Mouse (Mus musculus) lung, postnatal 0 days (tissue): Measurements from ENCODE around the gene Sun2. TPM values are rescaled to one million over a fixed set of nuclear protein-coding genes. Genes with fewer than 3 reads are reported as not detected.

Experiments used
- ATAC-seq: fragments of 200-750 bp; cut with Nextera tagmentation; 2 replicates; pipeline ENCODE4 v1.8.0; 2017; ENCODE audit warnings: moderate library complexity
- DNase-seq: peaks from one replicate; pipeline ENCODE4 v3.0.0-alpha.2; 2016; ENCODE audit warnings: low spot score
- H3K27ac ChIP-seq: fragments of 300-500 bp; sonication (generic); 2 replicates; pipeline ENCODE4 v1.5.1; 2014; ENCODE audit warnings: antibody characterized with exemption, mild to moderate bottlenecking, low read length, mixed read lengths
- H3K27me3 ChIP-seq: fragments of 300-500 bp; sonication (generic); replicated peaks from 2 replicates; pipeline ENCODE4 v1.6.1; 2014; ENCODE audit warnings: low read length, mixed read lengths; ENCODE audit not compliant: insufficient read depth
- H3K36me3 ChIP-seq: fragments of 300-500 bp; sonication (generic); 2 replicates; pipeline ENCODE4 v1.6.1; 2014; ENCODE audit warnings: low read length, mixed read lengths; ENCODE audit not compliant: insufficient read depth
- H3K4me1 ChIP-seq: fragments of 300-500 bp; sonication (generic); 2 replicates; pipeline ENCODE4 v1.6.1; 2014; ENCODE audit warnings: antibody characterized with exemption, low read depth, low read length, mixed read lengths; ENCODE audit not compliant: insufficient read depth
- H3K4me2 ChIP-seq: fragments of 300-500 bp; sonication (generic); replicated peaks from 2 replicates; pipeline ENCODE4 v1.6.1; 2014; ENCODE audit warnings: low read depth, mild to moderate bottlenecking, low read length, moderate library complexity, mixed read lengths
- H3K4me3 ChIP-seq: fragments of 300-500 bp; sonication (generic); 2 replicates; pipeline ENCODE4 v1.5.1; 2014; ENCODE audit warnings: low read depth, low read length
- H3K9ac ChIP-seq: fragments of 300-500 bp; sonication (generic); replicated peaks from 2 replicates; pipeline ENCODE4 v1.6.1; 2014; ENCODE audit warnings: low read depth, mild to moderate bottlenecking
- H3K9me3 ChIP-seq: fragments of 300-500 bp; sonication (generic); 2 replicates; pipeline ENCODE4 v1.6.1; 2016; ENCODE audit warnings: low read length, mixed read lengths
- CTCF ChIP-seq: IDR thresholded peaks from 2 replicates; pipeline ENCODE4 v1.5.1; 2016; ENCODE audit warnings: antibody characterized with exemption, mild to moderate bottlenecking
- EP300 ChIP-seq: IDR thresholded peaks from 2 replicates; pipeline ENCODE4 v1.6.1; 2016; ENCODE audit warnings: antibody characterized with exemption, mild to moderate bottlenecking, control low read depth
- WGBS: fragments of 180-500 bp; shearing (Covaris S2); extraction: QIAGEN DNeasy Blood & Tissue Kit; methylation state at CpG from one replicate; pipeline ENCODE4 v1.1.7; 2014; 5-methylcytosine and 5-hydroxymethylcytosine counted together
- polyA plus RNA-seq: library from polyadenylated mRNA; unstranded; fragments of >200 nt; fragmentation: Nextera tagmentation; extraction: Ambion mirVana; gene quantifications from 2 replicates; pipeline ENCODE4 v1.2.1, GENCODE M21; 2015

Sun2 gene
- polyA plus RNA-seq, 1 experiment from 2014 or later: 4.5 TPM

DNA sequence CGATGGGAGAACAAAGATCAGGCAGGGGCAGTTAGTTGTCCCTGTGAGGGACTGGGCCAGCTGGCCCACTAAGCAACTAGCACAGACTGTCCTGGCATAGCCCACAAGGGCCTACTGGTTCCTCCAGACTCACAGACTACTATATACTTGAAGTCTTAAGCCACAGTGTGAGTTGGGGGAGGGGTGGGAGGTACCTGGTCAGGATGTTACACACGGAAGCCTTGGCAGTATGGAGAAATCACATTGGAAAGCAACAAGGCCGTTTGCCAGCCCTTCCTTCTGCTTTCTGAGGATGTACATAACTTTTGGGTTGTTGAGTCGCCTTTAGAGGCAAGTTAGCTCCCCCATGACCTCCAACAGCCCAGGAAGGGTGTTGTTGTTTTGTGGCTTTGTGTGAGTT is 8.7 kb downstream of the Sun2 start:
- H3K4me2 ChIP-seq: no peak overlapping the region
- ATAC-seq (no peak), DNase-seq (no peak)
- TF ChIP-seq EP300: no peak
- TF ChIP-seq CTCF: no peak
- H3K36me3 ChIP-seq: peaks cover 39% of the 10 kb centered on the region
- H3K4me1 ChIP-seq: no peaks in the 10 kb centered on the region
- no peaks in the 10 kb centered on the region for H3K9me3 ChIP-seq
- no peaks in the 10 kb centered on the region for H3K27me3 ChIP-seq
- H3K27ac ChIP-seq: no peak overlapping the region
- no peak overlapping the region for H3K9ac ChIP-seq
- H3K4me3 ChIP-seq: no peak overlapping the region
- 70% methylated on average over 4 of the region's 4 CpGs for WGBS

DNA sequence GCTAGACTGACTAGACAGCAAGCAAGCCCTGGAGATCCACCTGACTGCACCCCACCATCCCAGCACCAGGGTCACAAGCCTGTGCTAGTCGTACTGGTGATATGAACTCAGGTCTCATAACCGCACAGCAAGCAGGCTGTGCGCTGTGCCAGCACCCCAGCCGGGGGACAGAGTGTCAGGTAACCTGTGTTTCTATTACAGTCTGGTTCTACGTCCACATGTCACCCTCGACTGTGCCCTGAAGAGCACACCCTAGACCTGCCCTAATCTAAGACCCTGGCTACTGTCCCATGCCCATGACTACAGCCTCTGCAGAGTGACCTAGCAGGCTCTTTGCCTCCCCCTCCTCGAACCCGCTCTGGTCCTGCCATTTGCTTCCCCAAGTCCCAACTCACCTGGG is 9.1 kb downstream of the Sun2 start:
- WGBS: 95% methylated on average over 8 of the region's 8 CpGs
- H3K4me1 ChIP-seq: no peaks in the 10 kb centered on the region
- H3K4me2 ChIP-seq: no peak overlapping the region
- H3K9me3 ChIP-seq: no peaks in the 10 kb centered on the region
- ATAC-seq: no peak
- no peak overlapping the region for H3K27ac ChIP-seq
- DNase-seq: no peak
- H3K36me3 ChIP-seq: peaks cover 39% of the 10 kb centered on the region
- no peak for TF ChIP-seq EP300
- TF ChIP-seq CTCF: no peak
- H3K9ac ChIP-seq: no peak overlapping the region
- H3K27me3 ChIP-seq: no peaks in the 10 kb centered on the region
- no peak overlapping the region for H3K4me3 ChIP-seq

DNA sequence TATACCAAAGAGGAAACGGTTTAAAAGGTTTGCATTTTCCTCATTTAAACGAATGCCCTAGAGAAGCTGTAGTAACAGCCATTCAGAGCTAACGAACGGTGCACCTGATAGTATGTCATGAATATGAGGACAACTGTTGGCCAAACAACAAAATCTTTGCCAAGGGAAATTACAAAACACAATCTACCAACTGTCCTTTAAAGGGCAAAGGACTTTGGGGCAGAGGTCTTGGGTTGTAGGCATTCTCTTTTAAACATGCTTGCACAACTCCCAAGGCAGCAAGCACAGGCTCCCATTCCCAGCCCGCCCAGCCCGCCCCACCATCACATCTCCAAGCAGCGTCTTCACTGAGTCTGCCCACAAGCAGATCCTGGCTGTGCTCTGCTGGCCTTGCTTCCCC is 10.8 kb downstream of the Sun2 start:
- no peak for TF ChIP-seq CTCF
- no peak for TF ChIP-seq EP300

DNA sequence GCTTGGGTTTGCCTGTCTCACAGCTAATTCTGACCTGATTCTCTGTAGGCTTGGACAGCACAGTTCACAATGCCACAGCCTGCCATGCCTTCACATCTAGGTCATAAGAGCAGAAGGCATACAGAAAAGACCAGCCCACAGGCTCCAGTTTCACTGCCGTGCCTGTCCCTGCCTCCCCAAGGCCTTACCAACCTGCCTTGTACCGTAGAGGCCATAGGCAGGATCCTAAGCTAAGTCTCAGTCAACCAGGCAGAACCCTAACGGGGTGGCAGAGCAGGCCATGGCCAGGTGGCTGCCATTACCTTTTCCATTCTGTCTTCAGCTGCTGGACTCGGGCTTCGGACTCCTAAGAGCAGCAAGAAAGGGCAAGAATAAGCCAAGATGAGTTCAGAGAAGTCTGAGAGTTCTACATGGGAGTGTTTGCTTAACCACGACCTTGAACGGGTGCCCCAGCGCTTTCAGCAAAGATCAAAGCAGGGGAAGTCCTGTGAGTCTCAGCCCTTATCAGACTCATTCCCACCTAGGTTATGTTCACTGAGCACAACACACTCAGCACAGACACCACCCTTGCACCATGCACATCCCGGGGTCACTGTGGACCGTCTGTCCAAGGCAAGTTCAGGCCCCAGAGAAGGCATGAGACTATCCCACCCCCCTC is 13.5 kb downstream of the Sun2 start:
- TF ChIP-seq CTCF (no peak), EP300 (no peak)
- DNase-seq (no peak), ATAC-seq (no peak)

More for the DNA sequence above, 10.8 kb downstream of the Sun2 start:
- peaks cover 48% of the 10 kb centered on the region for H3K36me3 ChIP-seq
- no peaks in the 10 kb centered on the region for H3K9me3 ChIP-seq
- 86% methylated on average over 7 of the region's 7 CpGs for WGBS
- H3K4me3 ChIP-seq: no peak overlapping the region
- H3K27me3 ChIP-seq: no peaks in the 10 kb centered on the region
- no peak overlapping the region for H3K4me2 ChIP-seq
- no peaks in the 10 kb centered on the region for H3K4me1 ChIP-seq
- no peak overlapping the region for H3K27ac ChIP-seq
- DNase-seq (no peak), ATAC-seq (no peak)
- H3K9ac ChIP-seq: no peak overlapping the region

DNA sequence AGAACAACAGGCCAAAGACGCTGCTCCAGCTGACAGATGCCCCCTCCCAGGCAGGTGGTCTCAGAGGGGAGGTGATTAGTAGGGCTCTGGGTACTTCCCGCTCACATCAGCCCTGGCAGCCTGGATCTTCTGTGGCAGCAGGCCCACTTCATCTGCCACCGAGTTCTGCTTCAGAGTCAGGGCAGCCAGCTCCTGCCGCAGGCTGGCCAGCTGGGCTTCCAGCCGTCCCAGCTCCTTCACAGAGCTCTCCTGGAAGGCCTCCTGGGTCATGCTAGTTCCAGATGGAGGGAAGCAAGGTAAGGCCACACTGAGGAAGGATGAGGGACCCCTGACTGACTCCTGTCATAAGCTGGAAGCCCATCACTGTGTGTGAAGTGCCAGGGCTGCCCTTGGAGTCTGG is 14.0 kb downstream of the Sun2 start:
- TF ChIP-seq CTCF (no peak), EP300 (no peak)
- Histone ChIP-seq H3K27me3 (no peaks in the 10 kb centered on the region), H3K4me2 (no peak overlapping the region), H3K9ac (no peak overlapping the region), H3K4me3 (no peak overlapping the region), H3K4me1 (no peaks in the 10 kb centered on the region), H3K36me3 (peaks cover 47% of the 10 kb centered on the region), H3K27ac (no peak overlapping the region), H3K9me3 (no peaks in the 10 kb centered on the region)
- DNase-seq (no peak), ATAC-seq (no peak)
- 70% methylated on average over 5 of the region's 5 CpGs for WGBS

More for the DNA sequence above, 13.5 kb downstream of the Sun2 start:
- H3K9me3 ChIP-seq: no peaks in the 10 kb centered on the region
- no peak overlapping the region for H3K9ac ChIP-seq
- no peak overlapping the region for H3K4me2 ChIP-seq
- H3K27ac ChIP-seq: no peak overlapping the region
- peaks cover 51% of the 10 kb centered on the region for H3K36me3 ChIP-seq
- no peaks in the 10 kb centered on the region for H3K27me3 ChIP-seq
- no peaks in the 10 kb centered on the region for H3K4me1 ChIP-seq
- no peak overlapping the region for H3K4me3 ChIP-seq
- 55% methylated on average over 10 of the region's 10 CpGs for WGBS

DNA sequence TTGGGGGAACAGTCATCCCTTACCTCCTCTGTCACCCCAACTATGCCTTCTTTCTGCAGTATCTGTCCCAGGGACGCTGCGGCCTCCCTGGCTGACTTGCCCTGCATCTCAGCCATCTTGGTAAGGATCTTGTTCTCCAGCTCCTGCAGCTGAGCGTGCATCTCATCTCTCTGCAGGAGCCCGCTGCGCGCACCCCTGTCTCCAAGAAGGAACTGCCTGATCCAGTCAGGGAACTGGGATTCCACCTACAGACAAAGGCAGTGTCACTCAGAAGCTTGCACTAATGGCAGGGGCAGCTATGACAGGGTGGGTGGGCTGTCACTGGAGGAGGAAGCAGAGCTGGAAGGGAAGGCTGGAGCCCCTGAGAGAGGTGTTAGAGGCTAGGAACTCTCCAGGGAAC is 14.5 kb downstream of the Sun2 start:
- 95% methylated on average over 6 of the region's 6 CpGs for WGBS

More for the DNA sequence above, 14.5 kb downstream of the Sun2 start:
- TF ChIP-seq CTCF: no peak
- TF ChIP-seq EP300: no peak
- peaks cover 44% of the 10 kb centered on the region for H3K36me3 ChIP-seq
- no peak overlapping the region for H3K27ac ChIP-seq
- no peaks in the 10 kb centered on the region for H3K9me3 ChIP-seq
- no peaks in the 10 kb centered on the region for H3K4me1 ChIP-seq
- H3K4me2 ChIP-seq: no peak overlapping the region
- ATAC-seq (no peak), DNase-seq (no peak)
- no peak overlapping the region for H3K9ac ChIP-seq
- H3K4me3 ChIP-seq: no peak overlapping the region
- no peaks in the 10 kb centered on the region for H3K27me3 ChIP-seq
